Mouse (Mus musculus): ENCODE measurements around the gene Fbxo10.
A peak's percentile ranks its signal among the peaks of the same experiment; 100 is the strongest.
"Not testable (repeated sequence)": the region's sequence is repeated elsewhere in the genome, so short reads cannot be mapped to it uniquely, and the experiment has no call there.

Fbxo10 gene

GRCm38 (mm10) chr4:45047286-45047887 lies 37.0 kb downstream of the Fbxo10 start:
- DNase-seq (ENCODE audit: low spot score) = no peak

- no peak for DNase-seq (ENCODE audit: low spot score)
Measured at GRCm38 (mm10) chr4:45046679-45047078, 37.7 kb downstream of the Fbxo10 start.

- DNase-seq (ENCODE audit: low spot score) = no peak
Measured at GRCm38 (mm10) chr4:45040795-45041194, 43.6 kb downstream of the Fbxo10 start.

- not testable (repeated sequence) for DNase-seq (ENCODE audit: low spot score)
Measured at GRCm38 (mm10) chr4:45039546-45039945, 44.9 kb downstream of the Fbxo10 start.

GRCm38 (mm10) chr4:45038879-45039278 lies 45.5 kb downstream of the Fbxo10 start:
- DNase-seq (ENCODE audit: low spot score) = peak; percentile 10

- DNase-seq (ENCODE audit: low spot score) = no peak
Measured at GRCm38 (mm10) chr4:45037455-45038410, 46.7 kb downstream of the Fbxo10 start.

- DNase-seq (ENCODE audit: low spot score) = no peak
Measured at GRCm38 (mm10) chr4:45036571-45036970, 47.8 kb downstream of the Fbxo10 start.

- DNase-seq (ENCODE audit: low spot score) = no peak
Measured at GRCm38 (mm10) chr4:45036048-45036447, 48.4 kb downstream of the Fbxo10 start.

- no peak for DNase-seq (ENCODE audit: low spot score)
Measured at GRCm38 (mm10) chr4:45034693-45035628, 49.4 kb downstream of the Fbxo10 start.

GRCm38 (mm10) chr4:45032586-45032985 lies 51.8 kb downstream of the Fbxo10 start:
- no peak for DNase-seq (ENCODE audit: low spot score)

- no peak for DNase-seq (ENCODE audit: low spot score)
Measured at GRCm38 (mm10) chr4:45026459-45026858, 57.9 kb downstream of the Fbxo10 start.

GRCm38 (mm10) chr4:45019009-45019408 lies 65.4 kb downstream of the Fbxo10 start:
- peak; percentile 19 for DNase-seq (ENCODE audit: low spot score)

GRCm38 (mm10) chr4:45018452-45018980 lies 65.9 kb downstream of the Fbxo10 start, which contains the start of gene Polr1e:
Polr1e (plus strand) TSS chr4:45018583.
- DNase-seq (ENCODE audit: low spot score) = peak; percentile 99

GRCm38 (mm10) chr4:45015615-45016014 lies 68.8 kb downstream of the Fbxo10 start:
- DNase-seq (ENCODE audit: low spot score) = peak; percentile 80

- no peak for DNase-seq (ENCODE audit: low spot score)
Measured at GRCm38 (mm10) chr4:45013537-45013936, 70.9 kb downstream of the Fbxo10 start.

GRCm38 (mm10) chr4:45013031-45013431 lies 71.4 kb downstream of the Fbxo10 start:
- DNase-seq (ENCODE audit: low spot score) = peak; percentile 17

- peak; percentile 100 for DNase-seq (ENCODE audit: low spot score)
Measured at GRCm38 (mm10) chr4:45012105-45012975, 72.1 kb downstream of the Fbxo10 start, which contains the start of gene Zbtb5. Zbtb5 (minus strand) TSS chr4:45012412.

- no peak for DNase-seq (ENCODE audit: low spot score)
Measured at GRCm38 (mm10) chr4:45011581-45012104, 72.8 kb downstream of the Fbxo10 start.

GRCm38 (mm10) chr4:45010806-45011415 lies 73.5 kb downstream of the Fbxo10 start:
- peak; percentile 34 for DNase-seq (ENCODE audit: low spot score)

GRCm38 (mm10) chr4:45005452-45005851 lies 79.0 kb downstream of the Fbxo10 start:
- no peak for DNase-seq (ENCODE audit: low spot score)

All from embryo, embryonic 10.5 days (tissue).